In genomic region chr6:88895943-88896342, GRCm38 (mm10) we compare ENCODE assay signal across 18 mouse cellular contexts. TPM values are rescaled to one million over a fixed set of nuclear protein-coding genes. Genes with fewer than 3 reads are reported as not detected.
DNase-seq lines count a peak whose midpoint lies in the region; ATAC-seq and TF ChIP-seq lines count a peak whose summit lies in the region.
"Had no signal": no experiment of that assay in that cellular context is flagged by ENCODE, and none has a peak within 500 bp of the region (broad histone marks: within the 10 kb centered on the region; RNA-seq: fewer than 3 reads in every experiment).

No protein-coding gene starts in this region.

- H3K9ac ChIP-seq in hindbrain, embryonic 11.5 days (ENCODE audit: low read depth, low read length): no peak overlapping the region
- no peak overlapping the region for H3K9ac ChIP-seq in CH12.LX (ENCODE audit: insufficient read depth, low read depth)
- peak overlapping the region; percentile 93; the same call in 1 of the 2 replicates for H3K9ac ChIP-seq in liver, embryonic 13.5 days
- H3K9ac ChIP-seq: neural tube, embryonic 12.5 days had no signal

- DNase-seq in hindbrain, embryonic 10.5 days (ENCODE audit: low spot score): no peak
- no peak for DNase-seq in hindbrain, embryonic 11.5 days (ENCODE audit: low spot score)
- DNase-seq in CH12.LX (ENCODE audit: extremely low read depth) (peak; percentile 44), R1 (ENCODE audit: low read depth, low spot score) (peak; percentile 85)
- DNase-seq in liver, embryonic 13.5 days: no peak
- DNase-seq in spleen, adult 12 weeks (ENCODE audit: low spot score): no peak
- DNase-seq in heart, adult 9 months (ENCODE audit: low spot score in 2 of 2): no peak
- DNase-seq: adrenal gland, postnatal 10 days; heart, postnatal 10 days; kidney, postnatal 36 days; spleen, adult 18-20 months had no signal

- ATAC-seq in hindbrain, embryonic 11.5 days (ENCODE audit: low FRiP score): no peak
- no peak for ATAC-seq in liver, embryonic 13.5 days (ENCODE audit: low read depth)
- ATAC-seq in megakaryocyte-erythroid progenitor cell, adult 5-6 weeks (replicated peaks; ENCODE audit: low FRiP score, low TSS enrichment, poor library complexity, severe bottlenecking): no peak

- dilution Hi-C loops in CH12.LX (cut with MboI; ENCODE audit: extremely low pct_ligation_motif_present, extremely low pct_unique_long_range_greater_than_20kb, low sequenced_read_pairs): no loop called here

- H3K79me2 ChIP-seq in CH12.LX (replicated peaks; ENCODE audit: control insufficient read depth, extremely low read depth, insufficient read depth, poor library complexity, severe bottlenecking): peaks cover 43% of the 10 kb centered on the region

- H3K36me3 ChIP-seq in hindbrain, embryonic 10.5 days: peaks cover 65% of the 10 kb centered on the region
- H3K36me3 ChIP-seq in hindbrain, embryonic 11.5 days (ENCODE audit: control insufficient read depth, insufficient read depth, low read length): 0 out of 2 replicates have a peak, but pooled peaks cover 11% of the 10 kb centered on the region
- peaks cover 46 to 62% of the 10 kb centered on the region in 2 experiments for H3K36me3 ChIP-seq in CH12.LX (replicated peaks in 1 of 2; ENCODE audit: control insufficient read depth in 1 of 2, insufficient read depth in 1 of 2, low read length in 1 of 2)
- H3K36me3 ChIP-seq in liver, embryonic 13.5 days: peaks cover 64% of the 10 kb centered on the region

- 0 out of 2 replicates have a peak overlapping the region, but pooled peaks have one; percentile 86 for H3K4me3 ChIP-seq in hindbrain, embryonic 10.5 days
- no peak overlapping the region for H3K4me3 ChIP-seq in hindbrain, embryonic 11.5 days (ENCODE audit: low read depth, low read length)
- no peak overlapping the region for H3K4me3 ChIP-seq in CH12.LX (replicated peaks in 1 of 3; ENCODE audit: low read depth in 2 of 3, low read length in 2 of 3, poor library complexity in 1 of 3)
- peak overlapping the region; percentile 89 for H3K4me3 ChIP-seq in liver, embryonic 13.5 days (replicated peaks)
- H3K4me3 ChIP-seq: left cerebral cortex, adult 2 months; neural tube, embryonic 12.5 days had no signal

- in situ Hi-C loops in CH12.LX (cut with MboI; ENCODE audit: low pct_ligation_motif_present, low pct_unique_long_range_greater_than_20kb, low sequenced_read_pairs): loop anchor here (25.0 kb wide), 1 partner anchor 784 kb away; no protein-coding TSS in a partner anchor

- TF ChIP-seq CTCF in CH12.LX (conservative IDR thresholded peaks at IDR 0.05 in 1 of 2, IDR thresholded peaks at IDR 0.05 in 1 of 2; ENCODE audit: low read depth in 2 of 2, low read length in 2 of 2): peak in 1 of 2 experiments; percentile 35; a peak in 2 of 4 replicates

- no peaks in the 10 kb centered on the region for H3K9me3 ChIP-seq in hindbrain, embryonic 10.5 days
- H3K9me3 ChIP-seq in hindbrain, embryonic 11.5 days (ENCODE audit: control insufficient read depth, low read length): no peaks in the 10 kb centered on the region
- no peaks in the 10 kb centered on the region for H3K9me3 ChIP-seq in CH12.LX (replicated peaks; ENCODE audit: low read length)
- no peaks in the 10 kb centered on the region for H3K9me3 ChIP-seq in liver, embryonic 13.5 days (replicated peaks)
- H3K9me3 ChIP-seq: embryonic facial prominence, embryonic 15.5 days; lung, embryonic 15.5 days; midbrain, embryonic 12.5 days; neural tube, embryonic 12.5 days had no signal

- no peak overlapping the region for H3K27ac ChIP-seq in hindbrain, embryonic 10.5 days
- H3K27ac ChIP-seq in hindbrain, embryonic 11.5 days (ENCODE audit: low read depth, low read length): no peak overlapping the region
- H3K27ac ChIP-seq in CH12.LX (ENCODE audit: insufficient read depth, low read depth): no peak overlapping the region
- peak overlapping the region; percentile 75 for H3K27ac ChIP-seq in liver, embryonic 13.5 days
- H3K27ac ChIP-seq: embryonic facial prominence, embryonic 15.5 days; left cerebral cortex, adult 2 months; lung, embryonic 15.5 days; midbrain, embryonic 12.5 days; neural tube, embryonic 12.5 days; stomach, postnatal 0 days had no signal

- 86% methylated on average over 6 of the region's 6 CpGs for WGBS in hindbrain, embryonic 10.5 days
- 88% methylated on average over 6 of the region's 6 CpGs for WGBS in hindbrain, embryonic 11.5 days
- 78% methylated on average over 6 of the region's 6 CpGs for WGBS in liver, embryonic 13.5 days (ENCODE audit: insufficient replicate concordance)

- no peak for TF ChIP-seq POLR2A in CH12.LX (IDR thresholded peaks at IDR 0.05; ENCODE audit: low read depth, low read length)

- no peaks in the 10 kb centered on the region for H3K27me3 ChIP-seq in hindbrain, embryonic 10.5 days (ENCODE audit: insufficient read depth, poor library complexity, severe bottlenecking)
- H3K27me3 ChIP-seq in hindbrain, embryonic 11.5 days (ENCODE audit: control insufficient read depth, insufficient read depth, low read length): no peaks in the 10 kb centered on the region
- H3K27me3 ChIP-seq in CH12.LX (replicated peaks): no peaks in the 10 kb centered on the region
- H3K27me3 ChIP-seq in liver, embryonic 13.5 days: no peaks in the 10 kb centered on the region
- H3K27me3 ChIP-seq: embryonic facial prominence, embryonic 15.5 days; lung, embryonic 15.5 days; midbrain, embryonic 12.5 days; neural tube, embryonic 12.5 days had no signal

- no peak overlapping the region for H3K4me2 ChIP-seq in hindbrain, embryonic 11.5 days (replicated peaks; ENCODE audit: low read depth, low read length)
- no peak overlapping the region for H3K4me2 ChIP-seq in CH12.LX (ENCODE audit: insufficient read depth, low read depth, poor library complexity, severe bottlenecking)
- peak overlapping the region; percentile 94 for H3K4me2 ChIP-seq in liver, embryonic 13.5 days

- TF ChIP-seq RAD21 in CH12.LX (IDR thresholded peaks at IDR 0.05; ENCODE audit: low read depth, low read length): no peak; the same call in 1 of the 2 replicates

- peaks cover 30% of the 10 kb centered on the region for H3K4me1 ChIP-seq in hindbrain, embryonic 10.5 days (replicated peaks)
- peaks cover 4% of the 10 kb centered on the region for H3K4me1 ChIP-seq in hindbrain, embryonic 11.5 days (replicated peaks; ENCODE audit: control insufficient read depth, insufficient read depth, low read length)
- H3K4me1 ChIP-seq in CH12.LX (ENCODE audit: control insufficient read depth in 1 of 2, insufficient read depth in 2 of 2): peaks cover 6 to 38% of the 10 kb centered on the region in 2 experiments
- peaks cover 77% of the 10 kb centered on the region for H3K4me1 ChIP-seq in liver, embryonic 13.5 days (replicated peaks)

- TF ChIP-seq EP300 in CH12.LX (IDR thresholded peaks at IDR 0.05; ENCODE audit: low read length): no peak

TF ChIP-seq in CH12.LX, 34 proteins besides CTCF, POLR2A, EP300 and RAD21 (continues in another document):
- TF ChIP-seq HCFC1 (IDR thresholded peaks at IDR 0.05; ENCODE audit: low read depth, low read length): no peak
- TF ChIP-seq ZC3H11A (IDR thresholded peaks at IDR 0.05; ENCODE audit: low read depth, low read length): no peak
- no peak for TF ChIP-seq TBP (conservative IDR thresholded peaks at IDR 0.05; ENCODE audit: low read depth, low read length)
- no peak for TF ChIP-seq GABPA (IDR thresholded peaks at IDR 0.05; ENCODE audit: insufficient replicate concordance, low read depth, low read length)
- no peak for TF ChIP-seq MEF2A (IDR thresholded peaks at IDR 0.05; ENCODE audit: borderline replicate concordance, low read depth, low read length)

RNA-seq across cellular contexts. Expression of gene Mcm2, which starts 2.6 kb away (rescaled TPM):
- 222 and 292 TPM in 2 replicates for polyA plus RNA-seq in hindbrain, embryonic 10.5 days (2016; fragmentation: Nextera tagmentation; extraction: Ambion mirVana)
- 146 and 191 TPM in 2 replicates for polyA plus RNA-seq in hindbrain, embryonic 11.5 days (2014; fragmentation: Nextera tagmentation; extraction: Ambion mirVana)
- total RNA-seq in CH12.LX (2012; rRNA removed): 130 and 153 TPM in 2 replicates
- total RNA-seq in CH12.LX (2014; rRNA removed): 146 and 148 TPM in 2 replicates
- polyA plus RNA-seq in CH12.LX (2012; ENCODE audit: insufficient read length, low read depth): 148 and 207 TPM in 2 replicates
- 186 and 202 TPM in 2 replicates for polyA plus RNA-seq in liver, embryonic 13.5 days (2015; fragmentation: Nextera tagmentation; extraction: Ambion mirVana)
- 175 and 213 TPM in 2 replicates for total RNA-seq in megakaryocyte-erythroid progenitor cell, adult 5-6 weeks (2014; fragmentation: Nextera tagmentation)
- total RNA-seq in megakaryocyte-erythroid progenitor cell, adult 5-6 weeks (2017): 181 and 236 TPM in 2 replicates

RNA-seq across cellular contexts. Expression of gene Tpra1, which starts 6.1 kb away (rescaled TPM):
- polyA plus RNA-seq in hindbrain, embryonic 10.5 days (2016; fragmentation: Nextera tagmentation; extraction: Ambion mirVana): 60.5 and 62.3 TPM in 2 replicates
- 40.1 and 45.4 TPM in 2 replicates for polyA plus RNA-seq in hindbrain, embryonic 11.5 days (2014; fragmentation: Nextera tagmentation; extraction: Ambion mirVana)
- total RNA-seq in CH12.LX (2012; rRNA removed): 13.3 and 16.0 TPM in 2 replicates
- 9.3 and 12.2 TPM in 2 replicates for total RNA-seq in CH12.LX (2014; rRNA removed)
- polyA plus RNA-seq in CH12.LX (2012; ENCODE audit: insufficient read length, low read depth): 13.5 and 15.6 TPM in 2 replicates
- 42.8 and 46.0 TPM in 2 replicates for polyA plus RNA-seq in liver, embryonic 13.5 days (2015; fragmentation: Nextera tagmentation; extraction: Ambion mirVana)
- 31.4 and 39.7 TPM in 2 replicates for total RNA-seq in megakaryocyte-erythroid progenitor cell, adult 5-6 weeks (2014; fragmentation: Nextera tagmentation)
- 25.6 and 27.6 TPM in 2 replicates for total RNA-seq in megakaryocyte-erythroid progenitor cell, adult 5-6 weeks (2017)

RNA-seq across cellular contexts. Expression of gene Podxl2, which starts 21.1 kb away (rescaled TPM):
- polyA plus RNA-seq in hindbrain, embryonic 10.5 days (2016; fragmentation: Nextera tagmentation; extraction: Ambion mirVana): 81.1 and 182 TPM in 2 replicates
- 151 and 156 TPM in 2 replicates for polyA plus RNA-seq in hindbrain, embryonic 11.5 days (2014; fragmentation: Nextera tagmentation; extraction: Ambion mirVana)
- total RNA-seq in CH12.LX (2012; rRNA removed) (0.34 and 0.81 TPM in 2 replicates), CH12.LX (2014; rRNA removed) (0.57 and 0.93 TPM in 2 replicates)
- 0.79 TPM in 1 of 2 replicates, not detected in the other for polyA plus RNA-seq in CH12.LX (2012; ENCODE audit: insufficient read length, low read depth)
- polyA plus RNA-seq in liver, embryonic 13.5 days (2015; fragmentation: Nextera tagmentation; extraction: Ambion mirVana): 2.3 and 2.9 TPM in 2 replicates
- total RNA-seq in megakaryocyte-erythroid progenitor cell, adult 5-6 weeks (2014; fragmentation: Nextera tagmentation): 6.6 TPM in 1 of 2 replicates, not detected in the other
- not detected in 2 replicates for total RNA-seq in megakaryocyte-erythroid progenitor cell, adult 5-6 weeks (2017)

RNA-seq across cellular contexts. Expression of gene Abtb1, which starts 54.2 kb away (rescaled TPM):
- 27.2 and 27.5 TPM in 2 replicates for polyA plus RNA-seq in hindbrain, embryonic 10.5 days (2016; fragmentation: Nextera tagmentation; extraction: Ambion mirVana)
- polyA plus RNA-seq in hindbrain, embryonic 11.5 days (2014; fragmentation: Nextera tagmentation; extraction: Ambion mirVana): 16.1 and 18.4 TPM in 2 replicates
- 11.2 and 18.4 TPM in 2 replicates for total RNA-seq in CH12.LX (2012; rRNA removed)
- total RNA-seq in CH12.LX (2014; rRNA removed): 13.0 and 14.9 TPM in 2 replicates
- polyA plus RNA-seq in CH12.LX (2012; ENCODE audit: insufficient read length, low read depth): 17.8 and 20.8 TPM in 2 replicates
- polyA plus RNA-seq in liver, embryonic 13.5 days (2015; fragmentation: Nextera tagmentation; extraction: Ambion mirVana): 45.5 and 46.5 TPM in 2 replicates
- total RNA-seq in megakaryocyte-erythroid progenitor cell, adult 5-6 weeks (2014; fragmentation: Nextera tagmentation): 16.9 and 47.2 TPM in 2 replicates
- total RNA-seq in megakaryocyte-erythroid progenitor cell, adult 5-6 weeks (2017): 30.6 and 44.0 TPM in 2 replicates

Comparison
In these comparisons a context has a peak if more than half of its experiments do, and no peak if none do; other contexts are left out.
1. H3K4me3 ChIP-seq: peak in hindbrain, embryonic 10.5 days (single experiment) and liver, embryonic 13.5 days (single experiment); none in hindbrain, embryonic 11.5 days (single experiment) and CH12.LX (0 of 3).
2. DNase-seq: peak in CH12.LX (single experiment) and R1 (single experiment); none in hindbrain, embryonic 10.5 days (single experiment), hindbrain, embryonic 11.5 days (single experiment), liver, embryonic 13.5 days (single experiment), spleen, adult 12 weeks (single experiment) and heart, adult 9 months (0 of 2).
3. RNA of gene Podxl2, which starts 21.1 kb away (polyA plus RNA-seq): 81.1 to 182 TPM in hindbrain, embryonic 10.5 days and 151 to 156 TPM in hindbrain, embryonic 11.5 days; 2.3 to 2.9 TPM in liver, embryonic 13.5 days and 0.79 TPM in CH12.LX; every median in the first group is over 10 times any median in the second.